Mouse (Mus musculus) bone marrow macrophage, adult 2 months (primary cell): ENCODE data around the gene Lrrn3.

Experiments
- CTCF ChIP-seq: IDR thresholded peaks from 2 replicates; pipeline ENCODE4 v1.5.1; 2012; ENCODE audit warnings: low read depth, mild to moderate bottlenecking, low read length, moderate library complexity
- POLR2A ChIP-seq: IDR thresholded peaks from 2 replicates; pipeline ENCODE4 v1.6.1; 2012; ENCODE audit warnings: mild to moderate bottlenecking, low read depth, low read length, borderline replicate concordance

DNA sequence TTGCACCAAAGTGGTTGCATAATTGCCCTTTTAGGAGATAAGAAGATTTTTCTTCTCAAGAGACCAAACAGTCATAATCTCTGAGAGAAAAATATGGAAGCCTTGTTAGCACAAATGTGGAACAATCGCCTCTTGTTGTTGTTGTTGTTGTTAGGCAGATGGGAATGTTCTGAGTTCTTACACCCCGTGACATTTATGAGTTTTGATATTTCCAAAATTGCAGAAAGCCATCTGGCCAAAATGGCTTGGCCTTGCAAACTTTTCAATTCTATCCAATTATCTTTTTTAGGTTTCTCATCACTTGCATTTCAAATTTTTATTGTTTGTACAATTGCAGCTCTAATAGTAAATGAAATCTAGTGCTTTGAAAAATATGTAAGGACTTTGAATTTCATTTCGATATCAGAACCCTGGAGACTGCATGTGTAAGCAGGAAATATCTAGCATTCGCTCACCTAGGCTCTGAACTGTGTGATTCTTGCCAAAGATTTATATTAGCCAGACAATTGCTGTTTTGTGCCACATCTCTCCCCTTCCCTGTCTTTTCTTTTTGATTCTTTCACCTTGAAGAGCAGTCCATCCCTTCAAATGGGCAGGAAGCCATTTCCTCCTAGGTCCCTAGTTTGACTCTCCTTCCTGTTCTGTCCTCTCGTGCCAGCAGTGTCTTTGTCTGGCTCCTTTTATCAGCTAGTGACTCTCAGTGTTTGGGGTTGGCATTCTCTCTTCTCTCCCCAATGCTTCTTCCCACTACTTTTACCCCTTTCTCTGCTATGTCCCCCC lies 49.8 kb downstream of the Lrrn3 start:
- TF ChIP-seq CTCF (no peak), POLR2A (no peak)
